Mouse (Mus musculus) forebrain, embryonic 16.5 days (tissue): ENCODE measurements around the gene Tnfaip6. TPM values are rescaled to one million over a fixed set of nuclear protein-coding genes. Genes with fewer than 3 reads are reported as not detected.
A peak's percentile ranks its signal among the peaks of the same experiment; 100 is the strongest.

ENCODE experiments used
- ATAC-seq: fragments of 200-750 bp; cut with Nextera tagmentation; 2 replicates; pipeline ENCODE4 v1.8.0; 2017; ENCODE audit warnings: mild to moderate bottlenecking, moderate library complexity
- H3K27ac ChIP-seq: fragments of 300-500 bp; sonication (generic); 2 replicates; pipeline ENCODE4 v1.5.1; 2014; ENCODE audit warnings: low read length, control low read depth
- H3K27me3 ChIP-seq: fragments of 300-500 bp; sonication (generic); replicated peaks from 2 replicates; pipeline ENCODE4 v1.6.1; 2014; ENCODE audit warnings: low read length; ENCODE audit not compliant: control insufficient read depth, insufficient read depth
- H3K36me3 ChIP-seq: fragments of 300-500 bp; sonication (generic); 2 replicates; pipeline ENCODE4 v1.6.1; 2014; ENCODE audit not compliant: control insufficient read depth, insufficient read depth
- H3K4me1 ChIP-seq: fragments of 300-500 bp; sonication (generic); replicated peaks from 2 replicates; pipeline ENCODE4 v1.6.1; 2014; ENCODE audit warnings: low read length; ENCODE audit not compliant: control insufficient read depth, insufficient read depth
- H3K4me2 ChIP-seq: fragments of 300-500 bp; sonication (generic); 2 replicates; pipeline ENCODE4 v1.6.1; 2014; ENCODE audit warnings: mild to moderate bottlenecking, low read length, control low read depth
- H3K4me3 ChIP-seq: fragments of 300-500 bp; sonication (generic); replicated peaks from 2 replicates; pipeline ENCODE4 v1.5.1; 2014; ENCODE audit warnings: mild to moderate bottlenecking, low read length, control low read depth
- H3K9ac ChIP-seq: fragments of 300-500 bp; sonication (generic); replicated peaks from 2 replicates; pipeline ENCODE4 v1.6.1; 2014; ENCODE audit warnings: low read depth, low read length, control low read depth
- H3K9me3 ChIP-seq: fragments of 300-500 bp; sonication (generic); 2 replicates; pipeline ENCODE4 v1.6.1; 2016; ENCODE audit warnings: low read length; ENCODE audit not compliant: control insufficient read depth
- WGBS: fragments of 180-500 bp; shearing (Covaris S2); extraction: QIAGEN DNeasy Blood & Tissue Kit; methylation state at CpG from one replicate; pipeline ENCODE4 v1.1.7; 2014; 5-methylcytosine and 5-hydroxymethylcytosine counted together
- polyA plus RNA-seq: library from polyadenylated mRNA; unstranded; fragments of >200 nt; fragmentation: Nextera tagmentation; extraction: Ambion mirVana; gene quantifications from 2 replicates; pipeline ENCODE4 v1.2.1, GENCODE M21; 2015

Gene Tnfaip6
- polyA plus RNA-seq, 1 experiment from 2014 or later = 4.6 TPM

GRCm38 (mm10) chr2:52042714-52043113 lies 4.9 kb downstream of the Tnfaip6 start:
- Histone ChIP-seq H3K36me3 (no peaks in the 10 kb centered on the region), H3K4me2 (no peak overlapping the region)

GRCm38 (mm10) chr2:52043485-52043884 lies 5.7 kb downstream of the Tnfaip6 start:
- H3K9me3 ChIP-seq = no peaks in the 10 kb centered on the region
- H3K9ac ChIP-seq = no peak overlapping the region
- H3K27ac ChIP-seq = no peak overlapping the region
- H3K27me3 ChIP-seq = no peaks in the 10 kb centered on the region
- WGBS = 75% methylated on average over 11 of the region's 11 CpGs
- no peak overlapping the region for H3K4me2 ChIP-seq
- no peaks in the 10 kb centered on the region for H3K36me3 ChIP-seq
- ATAC-seq = no peak
- H3K4me3 ChIP-seq = no peak overlapping the region
- peaks cover 5% of the 10 kb centered on the region; the same call in 1 of the 2 replicates for H3K4me1 ChIP-seq

More at GRCm38 (mm10) chr2:52042714-52043113, 4.9 kb downstream of the Tnfaip6 start:
- H3K4me3 ChIP-seq = no peak overlapping the region
- no peak overlapping the region for H3K9ac ChIP-seq
- peaks cover 5% of the 10 kb centered on the region; the same call in 1 of the 2 replicates for H3K4me1 ChIP-seq
- WGBS = 84% methylated on average over 5 of the region's 5 CpGs
- no peak for ATAC-seq
- H3K27ac ChIP-seq = no peak overlapping the region
- H3K9me3 ChIP-seq = no peaks in the 10 kb centered on the region
- H3K27me3 ChIP-seq = no peaks in the 10 kb centered on the region

- no peak overlapping the region for H3K4me2 ChIP-seq
- no peak overlapping the region for H3K27ac ChIP-seq
- no peaks in the 10 kb centered on the region for H3K27me3 ChIP-seq
- H3K4me3 ChIP-seq = no peak overlapping the region
- ATAC-seq = no peak
- no peak overlapping the region for H3K9ac ChIP-seq
- H3K36me3 ChIP-seq = no peaks in the 10 kb centered on the region
- H3K4me1 ChIP-seq = no peaks in the 10 kb centered on the region
- H3K9me3 ChIP-seq = no peaks in the 10 kb centered on the region
- 92% methylated on average over 5 of the region's 5 CpGs for WGBS
These were observed 8.2 kb downstream of the Tnfaip6 start for GRCm38 (mm10) chr2:52046032-52046431.

GRCm38 (mm10) chr2:52050823-52051222 lies 13.0 kb downstream of the Tnfaip6 start:
- H3K4me1 ChIP-seq = no peaks in the 10 kb centered on the region
- H3K4me3 ChIP-seq = no peak overlapping the region
- H3K36me3 ChIP-seq = no peaks in the 10 kb centered on the region
- H3K4me2 ChIP-seq = no peak overlapping the region
- no peak overlapping the region for H3K9ac ChIP-seq
- WGBS = 97% methylated on average over 11 of the region's 11 CpGs
- H3K27ac ChIP-seq = no peak overlapping the region
- no peaks in the 10 kb centered on the region for H3K27me3 ChIP-seq
- no peaks in the 10 kb centered on the region for H3K9me3 ChIP-seq
- no peak for ATAC-seq

- no peak overlapping the region for H3K4me3 ChIP-seq
- H3K27ac ChIP-seq = no peak overlapping the region
- no peak overlapping the region for H3K9ac ChIP-seq
- no peaks in the 10 kb centered on the region for H3K27me3 ChIP-seq
- ATAC-seq = peak; percentile 23; the same call in 1 of the 2 replicates
- WGBS = 26% methylated on average over 4 of the region's 4 CpGs
- H3K4me1 ChIP-seq = no peaks in the 10 kb centered on the region
- no peaks in the 10 kb centered on the region for H3K36me3 ChIP-seq
- no peak overlapping the region for H3K4me2 ChIP-seq
- no peaks in the 10 kb centered on the region for H3K9me3 ChIP-seq
These were observed 14.5 kb downstream of the Tnfaip6 start for GRCm38 (mm10) chr2:52052335-52052734.

- no peak overlapping the region for H3K4me2 ChIP-seq
- H3K9me3 ChIP-seq = no peaks in the 10 kb centered on the region
- H3K4me3 ChIP-seq = no peak overlapping the region
- no peaks in the 10 kb centered on the region for H3K36me3 ChIP-seq
- WGBS = 50% methylated on average over 5 of the region's 5 CpGs
- H3K9ac ChIP-seq = no peak overlapping the region
- ATAC-seq = no peak
- no peaks in the 10 kb centered on the region for H3K27me3 ChIP-seq
- no peak overlapping the region for H3K27ac ChIP-seq
- H3K4me1 ChIP-seq = no peaks in the 10 kb centered on the region
These were observed 15.7 kb downstream of the Tnfaip6 start for GRCm38 (mm10) chr2:52053502-52053901.

GRCm38 (mm10) chr2:52055616-52056015 lies 17.8 kb downstream of the Tnfaip6 start:
- ATAC-seq = no peak
- Histone ChIP-seq H3K9ac (no peak overlapping the region), H3K4me2 (no peak overlapping the region), H3K27ac (no peak overlapping the region), H3K9me3 (no peaks in the 10 kb centered on the region), H3K36me3 (no peaks in the 10 kb centered on the region), H3K4me1 (no peaks in the 10 kb centered on the region), H3K4me3 (no peak overlapping the region), H3K27me3 (no peaks in the 10 kb centered on the region)
- WGBS = 63% methylated on average over 4 of the region's 4 CpGs

- Histone ChIP-seq H3K27ac (no peak overlapping the region), H3K4me2 (no peak overlapping the region), H3K9ac (no peak overlapping the region), H3K9me3 (no peaks in the 10 kb centered on the region), H3K4me3 (no peak overlapping the region), H3K36me3 (no peaks in the 10 kb centered on the region), H3K4me1 (no peaks in the 10 kb centered on the region), H3K27me3 (no peaks in the 10 kb centered on the region)
- ATAC-seq = no peak
- WGBS = 67% methylated on average over 1 of the region's 1 CpGs
These were observed 19.3 kb downstream of the Tnfaip6 start for GRCm38 (mm10) chr2:52057099-52057498.

- Histone ChIP-seq H3K4me3 (no peak overlapping the region), H3K27me3 (no peaks in the 10 kb centered on the region), H3K9me3 (no peaks in the 10 kb centered on the region), H3K27ac (no peak overlapping the region), H3K36me3 (no peaks in the 10 kb centered on the region), H3K4me1 (no peaks in the 10 kb centered on the region), H3K9ac (no peak overlapping the region), H3K4me2 (no peak overlapping the region)
- ATAC-seq = no peak
These were observed 19.9 kb downstream of the Tnfaip6 start for GRCm38 (mm10) chr2:52057681-52058080.

GRCm38 (mm10) chr2:52068641-52069040 lies 30.8 kb downstream of the Tnfaip6 start:
- Histone ChIP-seq H3K27ac (no peak overlapping the region), H3K27me3 (no peaks in the 10 kb centered on the region), H3K4me2 (no peak overlapping the region), H3K4me3 (no peak overlapping the region), H3K9ac (no peak overlapping the region), H3K36me3 (no peaks in the 10 kb centered on the region), H3K9me3 (no peaks in the 10 kb centered on the region), H3K4me1 (peaks cover 10% of the 10 kb centered on the region)
- 63% methylated on average over 1 of the region's 1 CpGs for WGBS
- ATAC-seq = no peak
